Mouse (Mus musculus): ENCODE data around the gene Arhgef38.

Arhgef38 gene

GRCm38 (mm10) chr3:133091664-133092273 is 143.0 kb downstream of the Arhgef38 start, which contains the start of the genes Ints12 and Gstcd:
Gene Ints12 (plus strand): TSS chr3:133091840.
Gene Gstcd (minus strand): TSS chr3:133092033.
- CTCF ChIA-PET, result no interaction called here

GRCm38 (mm10) chr3:133091121-133091663 is 143.6 kb downstream of the Arhgef38 start:
- CTCF ChIA-PET, result interaction anchor here (0.6 kb wide), 1 partner anchor 352 kb away, joined by 4 read pairs; no protein-coding TSS in a partner anchor

GRCm38 (mm10) chr3:133090247-133091120 is 144.3 kb downstream of the Arhgef38 start:
- CTCF ChIA-PET, result interaction anchor here (0.6 kb wide), 1 partner anchor 351 kb away, joined by 4 read pairs; no protein-coding TSS in a partner anchor

- CTCF ChIA-PET, result interaction anchor here (1.4 kb wide), 1 partner anchor 187 kb away, joined by 4 read pairs; no protein-coding TSS in a partner anchor
Measured at GRCm38 (mm10) chr3:133085858-133086257, 148.9 kb downstream of the Arhgef38 start.

GRCm38 (mm10) chr3:133082736-133083135 is 152.0 kb downstream of the Arhgef38 start:
- CTCF ChIA-PET, result no interaction called here

- CTCF ChIA-PET, result no interaction called here
Measured at GRCm38 (mm10) chr3:133075560-133075959, 159.2 kb downstream of the Arhgef38 start.

Measured in spleen, embryonic (tissue).